Comparison of ENCODE assay signal across 19 mouse cellular contexts in genomic region chr8:50373790-50374189, GRCm38 (mm10).
DNase-seq lines count a peak whose midpoint lies in the region; ATAC-seq and TF ChIP-seq lines count a peak whose summit lies in the region.
"Had no signal": no experiment of that assay in that cellular context is flagged by ENCODE, and none has a peak within 500 bp of the region (broad histone marks: within the 10 kb centered on the region; RNA-seq: fewer than 3 reads in every experiment).

No protein-coding gene starts in this region.

- ATAC-seq in hindbrain, postnatal 0 days = no peak
- ATAC-seq in forebrain, embryonic 15.5 days (replicated peaks) = 0 out of 2 replicates have a peak, but pooled peaks have one; percentile 46
- ATAC-seq: activated CD4-positive, CD25-positive, alpha-beta regulatory T cell, adult 4 months; intestine, embryonic 15.5 days; Patski had no signal

- H3K4me2 ChIP-seq in hindbrain, postnatal 0 days (ENCODE audit: low read depth, low read length) = no peak overlapping the region
- H3K4me2 ChIP-seq in forebrain, embryonic 15.5 days (replicated peaks) = no peak overlapping the region
- H3K4me2 ChIP-seq: embryonic facial prominence, embryonic 12.5 days; hindbrain, embryonic 13.5 days; intestine, embryonic 15.5 days had no signal

- TF ChIP-seq CTCF in hindbrain, postnatal 0 days (IDR thresholded peaks at IDR 0.05; ENCODE audit: low read depth) = no peak
- no peak for TF ChIP-seq CTCF in brain, embryonic 14.5 days (IDR thresholded peaks at IDR 0.05; ENCODE audit: borderline replicate concordance, extremely low read depth, insufficient read depth, insufficient read length)

- H3K36me3 ChIP-seq in hindbrain, postnatal 0 days (ENCODE audit: insufficient read depth, low read length) = no peaks in the 10 kb centered on the region
- no peaks in the 10 kb centered on the region for H3K36me3 ChIP-seq in hindbrain, embryonic 10.5 days
- H3K36me3 ChIP-seq in forebrain, embryonic 15.5 days = no peaks in the 10 kb centered on the region
- H3K36me3 ChIP-seq: embryonic facial prominence, embryonic 12.5 days; hindbrain, embryonic 13.5 days; intestine, embryonic 15.5 days had no signal

- no peak for TF ChIP-seq POLR2A in brain, embryonic 14.5 days (IDR thresholded peaks at IDR 0.05; ENCODE audit: borderline replicate concordance, extremely low read depth, insufficient read depth, insufficient read length, poor library complexity, severe bottlenecking)

- DNase-seq in hindbrain, postnatal 0 days (ENCODE audit: low spot score) = peak; percentile 45
- DNase-seq in hindbrain, embryonic 10.5 days (ENCODE audit: low spot score) = no peak
- DNase-seq in brain, embryonic 14.5 days (ENCODE audit: low read depth) = peak; percentile 89
- no peak for DNase-seq in urinary bladder, postnatal 36 days (ENCODE audit: low spot score in 2 of 2)
- DNase-seq in lung, postnatal 10 days = no peak
- DNase-seq: adrenal gland, postnatal 14 days; cerebellum, adult 9-10 months; cerebellum, postnatal 25 days; gastrocnemius, postnatal 36 days; heart, adult 11 months; heart, postnatal 10 days; heart, postnatal 4 days had no signal

- H3K9me3 ChIP-seq in hindbrain, postnatal 0 days (ENCODE audit: low read length) = no peaks in the 10 kb centered on the region
- no peaks in the 10 kb centered on the region for H3K9me3 ChIP-seq in hindbrain, embryonic 10.5 days
- no peaks in the 10 kb centered on the region for H3K9me3 ChIP-seq in forebrain, embryonic 15.5 days
- H3K9me3 ChIP-seq: embryonic facial prominence, embryonic 12.5 days; hindbrain, embryonic 13.5 days; intestine, embryonic 15.5 days had no signal

- H3K4me1 ChIP-seq in hindbrain, postnatal 0 days (ENCODE audit: insufficient read depth, low read length) = no peaks in the 10 kb centered on the region
- H3K4me1 ChIP-seq in hindbrain, embryonic 10.5 days (replicated peaks) = no peaks in the 10 kb centered on the region
- no peaks in the 10 kb centered on the region for H3K4me1 ChIP-seq in forebrain, embryonic 15.5 days
- H3K4me1 ChIP-seq: embryonic facial prominence, embryonic 12.5 days; hindbrain, embryonic 13.5 days; intestine, embryonic 15.5 days had no signal

- no peak overlapping the region for H3K4me3 ChIP-seq in hindbrain, postnatal 0 days (ENCODE audit: low read length)
- H3K4me3 ChIP-seq in hindbrain, embryonic 10.5 days = no peak overlapping the region
- H3K4me3 ChIP-seq in forebrain, embryonic 15.5 days = no peak overlapping the region
- H3K4me3 ChIP-seq: embryonic facial prominence, embryonic 12.5 days; hindbrain, embryonic 13.5 days; intestine, embryonic 15.5 days had no signal

- no peaks in the 10 kb centered on the region for H3K27me3 ChIP-seq in hindbrain, postnatal 0 days (ENCODE audit: insufficient read depth, low read length)
- no peaks in the 10 kb centered on the region for H3K27me3 ChIP-seq in hindbrain, embryonic 10.5 days (ENCODE audit: insufficient read depth, poor library complexity, severe bottlenecking)
- H3K27me3 ChIP-seq in forebrain, embryonic 15.5 days = no peaks in the 10 kb centered on the region
- H3K27me3 ChIP-seq: CH12.LX; embryonic facial prominence, embryonic 12.5 days; hindbrain, embryonic 13.5 days; intestine, embryonic 15.5 days had no signal

- no peak overlapping the region for H3K9ac ChIP-seq in hindbrain, postnatal 0 days (replicated peaks; ENCODE audit: low read length)
- H3K9ac ChIP-seq in forebrain, embryonic 15.5 days (replicated peaks) = no peak overlapping the region
- H3K9ac ChIP-seq: embryonic facial prominence, embryonic 12.5 days; hindbrain, embryonic 13.5 days; intestine, embryonic 15.5 days had no signal

- 48% methylated on average over 2 of the region's 2 CpGs for WGBS in hindbrain, postnatal 0 days
- WGBS in hindbrain, embryonic 10.5 days = 91% methylated on average over 2 of the region's 2 CpGs
- WGBS in forebrain, embryonic 15.5 days = 24% methylated on average over 2 of the region's 2 CpGs

- H3K27ac ChIP-seq in hindbrain, postnatal 0 days = no peak overlapping the region
- H3K27ac ChIP-seq in hindbrain, embryonic 10.5 days = no peak overlapping the region
- H3K27ac ChIP-seq in forebrain, embryonic 15.5 days (replicated peaks) = no peak overlapping the region
- H3K27ac ChIP-seq: embryonic facial prominence, embryonic 12.5 days; hindbrain, embryonic 13.5 days; intestine, embryonic 15.5 days had no signal

Comparison
In these comparisons a context has a peak if more than half of its experiments do, and no peak if none do; other contexts are left out.
1. DNase-seq: peak in hindbrain, postnatal 0 days (single experiment) and brain, embryonic 14.5 days (single experiment); none in hindbrain, embryonic 10.5 days (single experiment), urinary bladder, postnatal 36 days (0 of 2) and lung, postnatal 10 days (single experiment).